Mouse (Mus musculus): ENCODE results near the gene Fhl1. TPM values are rescaled to one million over a fixed set of nuclear protein-coding genes. Genes with fewer than 3 reads are reported as not detected.
A peak's percentile ranks its signal among the peaks of the same experiment; 100 is the strongest.

Gene Fhl1
- polyA plus RNA-seq (2012; rRNA removed) = 150 and 152 TPM in 2 replicates

GRCm38 (mm10) chrX:56731306-56732201, at the start of gene Fhl1:
Fhl1 (plus strand) TSS chrX:56731787.
- Histone ChIP-seq H3K27ac (ENCODE audit: insufficient read depth, low read length) (peak within 1 kb of the TSS; percentile 42), H3K4me3 (ENCODE audit: insufficient read depth, low read length) (peak within 1 kb of the TSS; percentile 46), H3K4me1 (ENCODE audit: control insufficient read depth, insufficient read depth, low read length) (no peaks in the 10 kb centered on the region)
- TF ChIP-seq CTCF (IDR thresholded peaks at IDR 0.05; ENCODE audit: extremely low read depth, insufficient read depth, low read length) (no peak), POLR2A (IDR thresholded peaks at IDR 0.05; ENCODE audit: extremely low read depth, insufficient read depth, low read length) (no peak)

- no peak overlapping the region for H3K4me3 ChIP-seq (ENCODE audit: insufficient read depth, low read length)
- H3K4me1 ChIP-seq (ENCODE audit: control insufficient read depth, insufficient read depth, low read length) = no peaks in the 10 kb centered on the region
- TF ChIP-seq POLR2A (IDR thresholded peaks at IDR 0.05; ENCODE audit: extremely low read depth, insufficient read depth, low read length) (no peak), CTCF (IDR thresholded peaks at IDR 0.05; ENCODE audit: extremely low read depth, insufficient read depth, low read length) (no peak)
- no peak overlapping the region for H3K27ac ChIP-seq (ENCODE audit: insufficient read depth, low read length)
Observed at GRCm38 (mm10) chrX:56682156-56682720, 49.3 kb upstream of the Fhl1 start.

- TF ChIP-seq POLR2A (IDR thresholded peaks at IDR 0.05; ENCODE audit: extremely low read depth, insufficient read depth, low read length) = no peak
- TF ChIP-seq CTCF (IDR thresholded peaks at IDR 0.05; ENCODE audit: extremely low read depth, insufficient read depth, low read length) = no peak
- Histone ChIP-seq H3K27ac (ENCODE audit: insufficient read depth, low read length) (no peak overlapping the region), H3K4me3 (ENCODE audit: insufficient read depth, low read length) (no peak overlapping the region), H3K4me1 (ENCODE audit: control insufficient read depth, insufficient read depth, low read length) (no peaks in the 10 kb centered on the region)
Observed at GRCm38 (mm10) chrX:56683521-56683920, 48.1 kb upstream of the Fhl1 start.

GRCm38 (mm10) chrX:56692554-56692953, 39.0 kb upstream of the Fhl1 start:
- TF ChIP-seq POLR2A (IDR thresholded peaks at IDR 0.05; ENCODE audit: extremely low read depth, insufficient read depth, low read length) (no peak), CTCF (IDR thresholded peaks at IDR 0.05; ENCODE audit: extremely low read depth, insufficient read depth, low read length) (no peak)
- Histone ChIP-seq H3K27ac (ENCODE audit: insufficient read depth, low read length) (no peak overlapping the region), H3K4me1 (ENCODE audit: control insufficient read depth, insufficient read depth, low read length) (no peaks in the 10 kb centered on the region)

GRCm38 (mm10) chrX:56694539-56694938, 37.0 kb upstream of the Fhl1 start:
- H3K4me3 ChIP-seq (ENCODE audit: insufficient read depth, low read length) = no peak overlapping the region
- no peak for TF ChIP-seq CTCF (IDR thresholded peaks at IDR 0.05; ENCODE audit: extremely low read depth, insufficient read depth, low read length)
- no peak for TF ChIP-seq POLR2A (IDR thresholded peaks at IDR 0.05; ENCODE audit: extremely low read depth, insufficient read depth, low read length)

More at GRCm38 (mm10) chrX:56692554-56692953, 39.0 kb upstream of the Fhl1 start:
- no peak overlapping the region for H3K4me3 ChIP-seq (ENCODE audit: insufficient read depth, low read length)

GRCm38 (mm10) chrX:56697199-56697780, 34.3 kb upstream of the Fhl1 start:
- H3K27ac ChIP-seq (ENCODE audit: insufficient read depth, low read length) = no peak overlapping the region
- H3K4me3 ChIP-seq (ENCODE audit: insufficient read depth, low read length) = no peak overlapping the region
- TF ChIP-seq POLR2A (IDR thresholded peaks at IDR 0.05; ENCODE audit: extremely low read depth, insufficient read depth, low read length) (no peak), CTCF (IDR thresholded peaks at IDR 0.05; ENCODE audit: extremely low read depth, insufficient read depth, low read length) (no peak)
- no peaks in the 10 kb centered on the region for H3K4me1 ChIP-seq (ENCODE audit: control insufficient read depth, insufficient read depth, low read length)

More at GRCm38 (mm10) chrX:56694539-56694938, 37.0 kb upstream of the Fhl1 start:
- no peaks in the 10 kb centered on the region for H3K4me1 ChIP-seq (ENCODE audit: control insufficient read depth, insufficient read depth, low read length)
- H3K27ac ChIP-seq (ENCODE audit: insufficient read depth, low read length) = no peak overlapping the region

- no peaks in the 10 kb centered on the region for H3K4me1 ChIP-seq (ENCODE audit: control insufficient read depth, insufficient read depth, low read length)
- TF ChIP-seq CTCF (IDR thresholded peaks at IDR 0.05; ENCODE audit: extremely low read depth, insufficient read depth, low read length) (no peak), POLR2A (IDR thresholded peaks at IDR 0.05; ENCODE audit: extremely low read depth, insufficient read depth, low read length) (no peak)
- no peak overlapping the region for H3K4me3 ChIP-seq (ENCODE audit: insufficient read depth, low read length)
- no peak overlapping the region for H3K27ac ChIP-seq (ENCODE audit: insufficient read depth, low read length)
Observed at GRCm38 (mm10) chrX:56697886-56698285, 33.7 kb upstream of the Fhl1 start.

DNA sequence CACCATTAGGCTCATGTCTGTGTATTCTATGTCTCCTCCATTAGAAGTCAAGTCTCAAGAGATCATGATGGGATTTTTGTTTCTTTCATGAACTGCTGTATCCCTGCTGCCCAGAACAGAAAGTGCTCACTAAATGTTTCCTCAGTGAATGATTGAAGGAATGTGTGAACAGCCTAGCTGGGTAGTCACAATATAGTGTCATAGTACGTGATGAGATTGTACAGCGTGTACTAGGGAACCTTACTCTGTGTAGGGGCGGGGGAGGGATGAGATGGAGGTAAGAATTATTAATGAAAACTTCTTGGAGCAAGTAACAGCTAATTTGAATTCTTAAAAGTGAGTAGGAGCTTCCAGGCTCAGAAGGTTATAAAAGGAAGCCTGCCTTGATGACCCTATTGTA, 30.3 kb upstream of the Fhl1 start:
- Histone ChIP-seq H3K4me3 (ENCODE audit: insufficient read depth, low read length) (no peak overlapping the region), H3K4me1 (ENCODE audit: control insufficient read depth, insufficient read depth, low read length) (no peaks in the 10 kb centered on the region), H3K27ac (ENCODE audit: insufficient read depth, low read length) (no peak overlapping the region)
- TF ChIP-seq POLR2A (IDR thresholded peaks at IDR 0.05; ENCODE audit: extremely low read depth, insufficient read depth, low read length) (no peak), CTCF (IDR thresholded peaks at IDR 0.05; ENCODE audit: extremely low read depth, insufficient read depth, low read length) (no peak)

- Histone ChIP-seq H3K4me3 (ENCODE audit: insufficient read depth, low read length) (no peak overlapping the region), H3K27ac (ENCODE audit: insufficient read depth, low read length) (no peak overlapping the region), H3K4me1 (ENCODE audit: control insufficient read depth, insufficient read depth, low read length) (no peaks in the 10 kb centered on the region)
- TF ChIP-seq CTCF (IDR thresholded peaks at IDR 0.05; ENCODE audit: extremely low read depth, insufficient read depth, low read length) (no peak), POLR2A (IDR thresholded peaks at IDR 0.05; ENCODE audit: extremely low read depth, insufficient read depth, low read length) (no peak)
Observed at GRCm38 (mm10) chrX:56703965-56704562, 27.5 kb upstream of the Fhl1 start.
